Mouse (Mus musculus) layer of hippocampus, adult 18-20 months (tissue): ENCODE measurements around the gene Chst11. TPM values are rescaled to one million over a fixed set of nuclear protein-coding genes. Genes with fewer than 3 reads are reported as not detected.

ENCODE experiments used
- total RNA-seq, 2 experiments: library from RNA; stranded (reverse); gene quantifications; 2 replicates each; pipeline ENCODE4 v1.2.3; 2021

The Chst11 gene
- total RNA-seq, 2 experiments from 2014 or later = 51.1 to 51.9 TPM

Other genes with a start within 250 kb of the Chst11 start
- 10 to 100 TPM; 60.9 to 65.1 TPM for gene Nfyb, start 221.4 kb upstream of the Chst11 start, total RNA-seq
- 10 to 100 TPM; 47.7 to 56.7 TPM for gene Txnrd1, start 151.5 kb upstream of the Chst11 start, total RNA-seq
- gene Eid3, start 118.9 kb upstream of the Chst11 start, total RNA-seq = 1 to 10 TPM in 1 of 2 experiments, under 1 TPM in 1; 0.84 to 1.6 TPM